Mouse (Mus musculus) liver, postnatal 0 days (tissue): ENCODE data around the gene Iqub.

Experiments
- CTCF ChIP-seq: sonication (generic); IDR thresholded peaks from 2 replicates; pipeline ENCODE4 v1.5.1; 2016; ENCODE audit warnings: antibody characterized with exemption, low read depth
- EP300 ChIP-seq: IDR thresholded peaks from 2 replicates; pipeline ENCODE4 v1.6.1; 2016; ENCODE audit warnings: antibody characterized with exemption, low read depth, mild to moderate bottlenecking

DNA sequence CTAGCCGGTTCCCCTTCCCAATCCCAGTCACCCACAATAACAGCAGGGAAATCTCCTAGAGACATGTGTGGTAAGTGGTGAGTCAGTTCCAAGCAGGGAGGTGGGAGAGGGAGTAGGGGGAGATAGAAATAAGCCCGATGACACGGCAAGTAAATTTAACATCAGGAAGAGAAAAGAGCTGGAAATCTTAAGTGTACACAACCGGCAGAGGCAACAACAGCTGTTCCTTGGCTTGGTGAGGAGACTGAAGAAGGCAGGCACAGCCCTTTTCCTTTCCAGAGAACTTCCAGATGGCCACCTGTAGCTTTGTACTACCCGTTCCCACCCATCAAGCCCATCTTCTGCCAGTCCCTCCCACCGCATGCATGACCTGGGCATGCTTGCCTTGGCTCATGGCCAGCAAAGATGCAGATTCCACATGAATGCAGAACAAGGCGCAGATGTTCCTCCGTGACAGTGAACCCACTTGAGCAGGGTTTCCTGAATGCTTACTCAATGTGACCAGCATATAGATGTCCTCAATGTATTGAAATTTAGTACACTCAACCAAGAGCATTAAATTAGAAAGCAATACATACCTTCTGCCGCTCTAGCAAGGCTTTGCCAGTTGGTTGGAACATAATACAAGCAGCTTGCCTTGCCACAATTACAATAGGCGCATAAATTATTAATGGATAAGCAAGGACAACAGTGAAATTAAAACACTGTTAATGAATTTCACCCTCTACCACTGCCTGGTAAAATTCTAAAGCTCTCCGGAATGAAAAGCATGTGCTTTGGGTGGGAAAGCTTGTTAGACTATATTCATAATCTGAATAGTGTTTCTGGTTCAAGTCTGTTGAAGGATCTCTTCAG lies 106.1 kb downstream of the Iqub start:
- TF ChIP-seq CTCF (no peak), EP300 (no peak)
